Mouse (Mus musculus) C2C12 (cell line): ENCODE results near the gene Usp40. TPM values are rescaled to one million over a fixed set of nuclear protein-coding genes. Genes with fewer than 3 reads are reported as not detected.

Experiments
- H3K27me3 ChIP-seq: one replicate; pipeline ENCODE4 v1.6.1; 2011; ENCODE audit not compliant: control insufficient read depth, insufficient read depth, insufficient read length
- H3K36me3 ChIP-seq: one replicate; pipeline ENCODE4 v1.6.1; 2011; ENCODE audit not compliant: control insufficient read depth, insufficient read depth
- H3K4me3 ChIP-seq: one replicate; pipeline ENCODE4 v1.5.1; 2011; ENCODE audit warnings: mild to moderate bottlenecking, control low read depth; ENCODE audit not compliant: poor library complexity, insufficient read depth, severe bottlenecking
- H3K79me2 ChIP-seq: one replicate; pipeline ENCODE4 v1.6.1; 2011; ENCODE audit not compliant: control insufficient read depth, insufficient read depth
- H3K79me3 ChIP-seq: one replicate; pipeline ENCODE4 v1.6.1; 2011; ENCODE audit warnings: low read depth, control low read depth
- H3ac ChIP-seq: one replicate; pipeline ENCODE3; 2011; ENCODE audit warnings: low read depth; ENCODE audit not compliant: control insufficient read depth, insufficient read length
- CEBPB ChIP-seq: IDR thresholded peaks from one replicate; pipeline ENCODE4 v1.6.1; 2011; ENCODE audit warnings: low read depth, mild to moderate bottlenecking, control low read depth, moderate library complexity
- CTCF ChIP-seq: IDR thresholded peaks from one replicate; pipeline ENCODE4 v1.5.1; 2011; ENCODE audit not compliant: control insufficient read depth, insufficient read depth, insufficient read length
- FOSL1 ChIP-seq: IDR thresholded peaks from one replicate; pipeline ENCODE4 v1.8.0; 2011; ENCODE audit warnings: mild to moderate bottlenecking, low read length; ENCODE audit not compliant: poor library complexity, insufficient read depth, severe bottlenecking
- MAX ChIP-seq: IDR thresholded peaks from one replicate; pipeline ENCODE4 v1.6.1; 2011; ENCODE audit warnings: mild to moderate bottlenecking, control low read depth
- MYOD1 ChIP-seq: IDR thresholded peaks from one replicate; pipeline ENCODE4 v1.6.1; 2011; ENCODE audit warnings: low read depth; ENCODE audit not compliant: control insufficient read depth, insufficient read length
- MYOG ChIP-seq: IDR thresholded peaks from one replicate; pipeline ENCODE4 v1.6.1; 2011; ENCODE audit not compliant: control insufficient read depth, insufficient read length; ENCODE audit errors: extremely low read depth
- USF1 ChIP-seq: IDR thresholded peaks from one replicate; pipeline ENCODE4 v1.6.1; 2011; ENCODE audit warnings: low read depth, mild to moderate bottlenecking, control low read depth, moderate library complexity
- microRNA-seq: library from miRNA; unstranded; fragments of <30 nt; microRNA quantifications from one replicate; pipeline ENCODE4, GENCODE M21; 2019; ENCODE audit warnings: borderline microRNAs expressed
- polyA plus RNA-seq: library from polyadenylated mRNA; unstranded; fragments of >200 nt; fragmentation: generic; extraction: Trizol; gene quantifications from one replicate; pipeline ENCODE4 v1.2.1, GENCODE M21; 2012; ENCODE audit warnings: missing spikeins

The Usp40 gene
- polyA plus RNA-seq, 1 experiment = 9.3 TPM

- Histone ChIP-seq H3K27me3 (no peaks in the 10 kb centered on the region), H3K36me3 (no peaks in the 10 kb centered on the region), H3K79me2 (peaks cover 61% of the 10 kb centered on the region), H3K4me3 (no peak overlapping the region), H3ac (no peak overlapping the region), H3K79me3 (peaks cover 7% of the 10 kb centered on the region)
- TF ChIP-seq CTCF = no peak
Observed at GRCm38 (mm10) chr1:87899701-87900100, 108.7 kb downstream of the Usp40 start.

GRCm38 (mm10) chr1:87896921-87897320 lies 111.4 kb downstream of the Usp40 start:
- no peaks in the 10 kb centered on the region for H3K36me3 ChIP-seq
- no peak overlapping the region for H3K4me3 ChIP-seq
- no peaks in the 10 kb centered on the region for H3K27me3 ChIP-seq
- TF ChIP-seq CTCF (no peak), USF1 (no peak), FOSL1 (no peak), MYOD1 (no peak), MAX (no peak), CEBPB (no peak), MYOG (no peak)
- H3K79me3 ChIP-seq = peaks cover 2% of the 10 kb centered on the region
- H3K79me2 ChIP-seq = peaks cover 55% of the 10 kb centered on the region
- no peak overlapping the region for H3ac ChIP-seq

Small RNAs within 50 kb of the gene (microRNA-seq; reads per million reads assigned to microRNA genes)
- gene Gm25198 = not detected

Other genes starting within 250 kb of the Usp40 start
- 0.68 TPM for gene Sag, start 204.9 kb downstream of the Usp40 start, polyA plus RNA-seq
- 20.4 TPM for gene Dgkd, start 155.3 kb downstream of the Usp40 start, polyA plus RNA-seq
- gene Ugt1a10, start 46.8 kb upstream of the Usp40 start, polyA plus RNA-seq = not detected
- not detected for gene Ugt1a9, start 62.2 kb upstream of the Usp40 start, polyA plus RNA-seq
- not detected for gene Ugt1a8, start 79.3 kb upstream of the Usp40 start, polyA plus RNA-seq
- not detected for gene Ugt1a7c, start 86.5 kb upstream of the Usp40 start, polyA plus RNA-seq
- gene Ugt1a6b, start 94.7 kb upstream of the Usp40 start, polyA plus RNA-seq = not detected
- 1.3 TPM for gene Ugt1a6a, start 126.3 kb upstream of the Usp40 start, polyA plus RNA-seq
- gene Ugt1a5, start 157.5 kb upstream of the Usp40 start, polyA plus RNA-seq = not detected
- not detected for gene Ugt1a2, start 192.1 kb upstream of the Usp40 start, polyA plus RNA-seq
- not detected for gene Dnajb3, start 197.2 kb upstream of the Usp40 start, polyA plus RNA-seq
- not detected for gene Ugt1a1, start 203.4 kb upstream of the Usp40 start, polyA plus RNA-seq
- 0.69 TPM for gene Mroh2a, start 218.4 kb upstream of the Usp40 start, polyA plus RNA-seq